Mouse (Mus musculus) kidney, postnatal 14 days (tissue): ENCODE measurements around the gene Ctbp2.
"Not testable (repeated sequence)": the region's sequence is repeated elsewhere in the genome, so short reads cannot be mapped to it uniquely, and the experiment has no call there.

Experiments
- DNase-seq: peaks from one replicate; pipeline ENCODE4 v3.0.0; 2022; ENCODE audit warnings: mixed read lengths

The Ctbp2 gene

DNA sequence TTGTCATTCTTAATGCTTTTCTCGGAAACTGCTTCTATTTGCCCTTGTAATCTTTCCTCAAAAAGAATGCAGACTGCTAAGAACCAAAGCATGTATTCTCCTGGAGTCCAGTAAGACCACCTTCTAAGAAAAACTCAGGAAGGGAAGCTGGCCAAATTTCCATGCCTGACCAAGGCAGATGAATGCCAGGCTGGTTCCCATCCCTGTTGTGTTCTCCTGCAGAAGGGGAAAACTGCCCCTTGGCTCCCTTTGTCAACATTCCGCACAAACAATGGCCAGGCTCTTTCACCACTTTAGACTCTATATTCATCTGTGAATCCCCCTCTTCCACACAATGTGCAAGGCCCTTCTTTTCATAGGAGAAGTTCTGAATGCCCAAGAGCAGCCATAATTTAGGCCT, 6.3 kb downstream of the Ctbp2 start:
- DNase-seq, result no peak

DNA sequence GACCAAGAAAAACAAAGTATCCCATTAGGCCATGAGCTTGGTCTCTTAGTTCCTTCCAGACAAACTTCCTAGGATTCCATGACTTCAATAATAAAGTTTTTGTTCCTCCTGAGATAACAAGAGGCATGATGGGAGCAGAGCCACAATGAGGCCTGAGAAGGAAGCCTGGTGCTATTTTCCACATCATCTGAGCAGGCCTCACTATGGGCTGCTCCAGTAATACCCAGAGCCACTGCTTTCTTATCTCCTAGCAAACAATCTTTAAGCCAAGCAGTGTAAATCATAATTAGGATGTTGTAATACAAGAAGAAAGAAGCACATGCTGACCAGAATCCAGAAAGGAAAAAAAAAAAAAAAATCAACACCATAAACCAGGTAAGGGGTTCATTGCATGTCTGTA, 7.6 kb downstream of the Ctbp2 start:
- no peak for DNase-seq

GRCm38 (mm10) chr7:133115886-133116285, 8.3 kb downstream of the Ctbp2 start:
- DNase-seq, result peak; percentile 83

- DNase-seq, result peak; percentile 75
Observed at GRCm38 (mm10) chr7:133114847-133115470, 9.2 kb downstream of the Ctbp2 start.

- DNase-seq, result no peak
Observed at GRCm38 (mm10) chr7:133113185-133113895, 10.8 kb downstream of the Ctbp2 start.

- DNase-seq, result peak; percentile 85
Observed at GRCm38 (mm10) chr7:133112351-133112831, 11.8 kb downstream of the Ctbp2 start.

GRCm38 (mm10) chr7:133109442-133109841, 14.7 kb downstream of the Ctbp2 start:
- no peak for DNase-seq

DNA sequence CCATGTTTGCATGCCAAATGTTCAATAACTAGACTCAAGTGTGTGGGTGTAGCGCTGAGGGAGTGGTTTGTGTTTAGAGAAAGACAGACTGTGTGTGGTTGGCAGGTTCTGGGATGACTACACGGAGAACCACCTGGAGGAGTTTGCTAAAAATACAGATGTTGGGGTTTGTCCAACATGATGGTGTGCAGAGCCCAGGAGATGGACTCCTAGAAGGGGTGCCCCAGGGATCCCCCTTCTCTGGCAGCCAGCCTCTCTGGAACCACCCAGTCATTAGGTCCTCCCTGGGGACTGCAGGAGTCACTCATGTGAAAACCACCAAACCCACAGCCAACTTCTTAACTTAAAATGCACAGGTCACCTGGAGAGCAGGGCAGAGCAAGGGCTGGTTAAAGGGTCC, 15.5 kb downstream of the Ctbp2 start:
- DNase-seq, result no peak

DNA sequence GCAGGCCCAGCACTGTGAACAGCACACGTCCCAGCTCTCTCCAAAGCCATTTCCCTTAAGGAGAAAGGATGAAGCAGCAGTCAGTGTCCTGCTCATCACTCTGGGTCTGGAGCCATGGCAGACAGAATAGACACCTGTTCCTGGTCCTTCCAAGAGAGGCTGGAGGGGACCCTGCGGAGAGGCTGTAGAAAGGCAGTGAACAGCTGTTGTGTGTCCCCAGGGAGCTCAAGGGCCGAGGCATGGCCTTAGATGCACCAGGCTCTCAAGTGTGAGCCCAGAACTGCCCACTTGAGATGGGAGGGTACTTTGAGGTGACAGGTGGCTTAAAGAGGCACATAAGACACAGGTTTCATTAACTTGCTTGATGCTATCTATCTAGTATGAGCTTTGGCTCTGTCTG, 21.6 kb downstream of the Ctbp2 start:
- no peak for DNase-seq

DNA sequence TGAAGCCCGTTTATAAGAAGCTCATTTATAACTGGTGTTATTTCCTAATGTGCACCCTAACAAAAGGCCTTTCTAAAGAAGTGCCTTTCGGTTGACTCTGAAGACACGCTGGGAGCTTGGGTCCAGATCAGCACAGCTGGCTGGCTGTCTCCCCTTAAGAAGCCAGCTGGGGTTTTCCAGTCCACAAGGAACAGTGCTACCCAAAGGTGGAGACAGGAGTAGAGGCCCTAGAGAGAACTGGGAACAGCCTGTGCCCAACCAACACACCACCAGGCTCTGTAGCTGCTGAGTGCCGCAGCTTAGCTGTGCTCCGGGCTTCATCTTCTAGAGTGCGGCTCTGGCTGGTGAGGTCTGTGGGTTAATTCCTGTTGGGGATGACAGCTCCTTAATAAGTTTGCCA, 23.1 kb downstream of the Ctbp2 start:
- DNase-seq, result no peak

- no peak for DNase-seq
Observed at GRCm38 (mm10) chr7:133100178-133100577, 24.0 kb downstream of the Ctbp2 start.

GRCm38 (mm10) chr7:133099266-133099665, 24.9 kb downstream of the Ctbp2 start:
- peak; percentile 75 for DNase-seq

GRCm38 (mm10) chr7:133098118-133098793, 25.9 kb downstream of the Ctbp2 start:
- DNase-seq, result no peak

GRCm38 (mm10) chr7:133095610-133096009, 28.5 kb downstream of the Ctbp2 start:
- DNase-seq, result not testable (repeated sequence)

DNA sequence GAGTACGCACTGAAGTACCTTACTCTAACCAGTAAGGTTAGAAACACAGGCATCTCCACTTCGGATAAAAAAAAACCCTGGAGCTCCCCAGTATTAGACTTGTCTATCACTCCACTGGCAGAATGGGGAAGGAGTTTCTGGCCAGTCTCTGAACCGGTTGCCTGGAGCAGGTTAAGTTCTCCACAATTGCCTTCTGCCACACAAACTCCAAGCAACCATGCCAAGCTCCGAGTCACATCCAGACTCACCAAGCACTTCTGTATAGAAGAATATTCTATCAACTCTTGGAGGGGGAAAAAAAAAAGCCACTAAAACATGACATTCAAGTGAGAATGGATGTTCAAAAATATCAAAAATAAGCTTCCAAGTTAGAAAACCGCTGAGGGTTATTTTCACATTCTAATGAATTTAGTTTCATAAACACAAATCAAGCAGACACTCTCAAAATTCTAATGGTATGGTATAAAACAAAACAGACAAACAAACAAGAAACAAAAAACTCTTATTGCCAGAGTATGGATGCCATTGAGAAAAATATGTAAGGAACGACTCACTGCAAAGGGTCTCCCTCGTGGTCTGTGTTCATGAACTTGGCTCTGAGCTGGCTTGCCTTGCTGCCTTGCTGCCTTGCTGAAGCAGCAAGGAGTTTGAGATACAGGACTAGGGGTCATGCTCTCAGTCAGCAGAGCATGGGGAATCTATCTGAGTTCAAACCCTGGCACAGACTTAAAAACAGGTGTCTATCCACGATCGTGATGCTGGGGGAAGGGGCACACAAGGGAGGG, 29.3 kb downstream of the Ctbp2 start:
- DNase-seq, result no peak

- no peak for DNase-seq
Observed at GRCm38 (mm10) chr7:133094161-133094560, 30.0 kb downstream of the Ctbp2 start.

DNA sequence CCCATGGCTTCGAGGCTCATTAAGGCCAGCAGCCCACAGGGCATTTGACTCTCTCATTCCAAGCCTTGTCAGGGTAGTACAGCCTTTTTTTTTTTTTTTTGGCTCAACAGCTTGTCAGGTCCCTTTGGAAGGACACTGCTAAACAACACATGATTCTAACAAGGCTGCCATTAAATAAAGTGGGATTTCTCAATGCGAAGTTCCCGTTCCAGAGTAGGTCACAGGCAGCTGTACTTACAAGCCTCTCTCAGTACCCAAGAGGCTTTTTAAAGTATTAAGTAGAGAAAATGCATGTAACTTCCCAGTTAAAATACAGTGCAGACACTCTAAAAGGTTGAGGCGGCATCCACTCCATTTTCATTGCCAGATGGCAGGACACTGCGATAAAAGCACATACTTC, 30.4 kb downstream of the Ctbp2 start:
- DNase-seq, result no peak

GRCm38 (mm10) chr7:133090641-133091040, 33.5 kb downstream of the Ctbp2 start:
- DNase-seq, result no peak

GRCm38 (mm10) chr7:133089621-133090260, 34.4 kb downstream of the Ctbp2 start:
- no peak for DNase-seq

- DNase-seq, result peak; percentile 85
Observed at GRCm38 (mm10) chr7:133088830-133089261, 35.3 kb downstream of the Ctbp2 start.

GRCm38 (mm10) chr7:133088411-133088810, 35.7 kb downstream of the Ctbp2 start:
- peak; percentile 78 for DNase-seq

GRCm38 (mm10) chr7:133085408-133085807, 38.7 kb downstream of the Ctbp2 start:
- DNase-seq, result no peak
